Mouse (Mus musculus): ENCODE data around the gene Rab11a. TPM values are rescaled to one million over a fixed set of nuclear protein-coding genes. Genes with fewer than 3 reads are reported as not detected.

The Rab11a gene
- polyA plus RNA-seq, 1 experiment from 2014 or later = 466 TPM

DNA sequence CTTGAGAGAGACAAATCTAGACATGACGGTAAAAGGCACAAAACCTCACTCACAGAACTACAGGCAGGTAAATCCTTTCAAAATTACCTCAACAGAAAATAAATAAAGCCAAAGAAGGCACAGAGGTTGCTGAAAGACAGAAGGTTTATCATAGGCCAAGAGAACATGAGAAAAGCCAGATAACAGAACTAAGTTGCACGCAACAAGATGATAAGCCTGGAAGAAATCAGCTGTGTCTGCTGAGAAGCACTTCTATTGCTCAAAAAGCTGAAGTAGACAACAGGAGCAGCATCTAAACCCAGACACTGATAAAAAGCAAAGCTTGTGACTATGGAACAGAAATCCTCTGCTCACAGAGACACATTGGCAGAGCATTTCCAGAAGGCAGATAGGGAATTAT, 27.3 kb upstream of the Rab11a start:
- no peak overlapping the region for H3K4me3 ChIP-seq (ENCODE audit: low read length)
- no peaks in the 10 kb centered on the region for H3K36me3 ChIP-seq (ENCODE audit: control insufficient read depth, insufficient read depth, low read length)
- no peaks in the 10 kb centered on the region for H3K27me3 ChIP-seq (replicated peaks; ENCODE audit: control insufficient read depth, insufficient read depth, low read length)
- H3K27ac ChIP-seq (ENCODE audit: low read depth, low read length) = no peak overlapping the region
- H3K4me2 ChIP-seq (ENCODE audit: low read length) = no peak overlapping the region
- no peak for ATAC-seq
- no peak overlapping the region for H3K9ac ChIP-seq (ENCODE audit: low read depth, low read length)
- H3K9me3 ChIP-seq (ENCODE audit: control insufficient read depth, low read length) = no peaks in the 10 kb centered on the region
- no peaks in the 10 kb centered on the region; the same call in 1 of the 2 replicates for H3K4me1 ChIP-seq (ENCODE audit: control insufficient read depth, insufficient read depth, low read depth, low read length)
- WGBS = 88% methylated on average over 2 of the region's 2 CpGs

DNA sequence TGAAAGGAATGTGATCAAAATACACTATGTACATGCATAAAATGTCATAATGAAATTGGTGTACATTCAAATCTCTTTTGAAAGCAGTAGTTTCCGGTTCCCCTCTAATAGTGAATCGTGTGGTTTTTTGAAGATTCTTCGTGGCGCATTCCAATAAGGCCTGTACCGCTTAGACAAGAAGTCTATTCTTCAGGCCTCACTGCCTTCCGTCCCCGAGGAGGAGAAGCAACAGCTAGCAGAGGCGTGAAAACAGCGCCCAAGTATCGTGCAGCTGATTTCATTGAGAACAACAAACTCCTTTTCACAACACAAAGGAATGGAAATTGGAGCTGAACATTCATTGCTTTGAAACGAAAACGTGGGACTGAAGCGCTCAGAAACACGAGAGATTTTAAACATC, 20.5 kb upstream of the Rab11a start:
- Histone ChIP-seq H3K36me3 (ENCODE audit: control insufficient read depth, insufficient read depth, low read length) (no peaks in the 10 kb centered on the region), H3K27me3 (replicated peaks; ENCODE audit: control insufficient read depth, insufficient read depth, low read length) (no peaks in the 10 kb centered on the region), H3K4me1 (ENCODE audit: control insufficient read depth, insufficient read depth, low read depth, low read length) (no peaks in the 10 kb centered on the region), H3K27ac (ENCODE audit: low read depth, low read length) (no peak overlapping the region), H3K9ac (ENCODE audit: low read depth, low read length) (no peak overlapping the region), H3K4me2 (ENCODE audit: low read length) (no peak overlapping the region), H3K4me3 (ENCODE audit: low read length) (no peak overlapping the region), H3K9me3 (ENCODE audit: control insufficient read depth, low read length) (no peaks in the 10 kb centered on the region)
- no peak for ATAC-seq
- 62% methylated on average over 14 of the region's 14 CpGs for WGBS

DNA sequence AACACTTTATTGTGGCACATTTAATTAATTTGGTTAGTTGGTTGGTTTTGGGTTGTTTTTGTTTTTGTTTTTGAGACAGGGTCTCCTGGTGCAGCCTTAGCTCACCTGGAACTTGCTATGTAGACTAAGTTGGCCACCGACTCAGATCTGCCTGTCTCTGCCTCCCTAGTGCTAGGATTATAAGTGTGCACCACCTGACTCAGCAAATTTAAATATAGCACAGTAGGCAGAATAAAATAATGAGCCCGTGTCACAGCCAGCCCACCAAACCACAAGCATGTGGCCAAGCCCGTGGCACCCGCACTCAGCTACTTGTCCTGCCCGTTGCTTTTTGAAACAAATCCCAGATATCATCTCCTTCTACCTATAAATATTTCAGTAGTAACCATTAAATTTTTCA, 15.0 kb upstream of the Rab11a start:
- no peaks in the 10 kb centered on the region for H3K27me3 ChIP-seq (replicated peaks; ENCODE audit: control insufficient read depth, insufficient read depth, low read length)
- no peaks in the 10 kb centered on the region for H3K36me3 ChIP-seq (ENCODE audit: control insufficient read depth, insufficient read depth, low read length)
- H3K9me3 ChIP-seq (ENCODE audit: control insufficient read depth, low read length) = no peaks in the 10 kb centered on the region
- no peak overlapping the region for H3K4me3 ChIP-seq (ENCODE audit: low read length)
- 93% methylated on average over 5 of the region's 5 CpGs for WGBS
- no peak overlapping the region for H3K27ac ChIP-seq (ENCODE audit: low read depth, low read length)
- H3K4me2 ChIP-seq (ENCODE audit: low read length) = no peak overlapping the region
- H3K9ac ChIP-seq (ENCODE audit: low read depth, low read length) = no peak overlapping the region
- no peak for ATAC-seq
- H3K4me1 ChIP-seq (ENCODE audit: control insufficient read depth, insufficient read depth, low read depth, low read length) = no peaks in the 10 kb centered on the region

DNA sequence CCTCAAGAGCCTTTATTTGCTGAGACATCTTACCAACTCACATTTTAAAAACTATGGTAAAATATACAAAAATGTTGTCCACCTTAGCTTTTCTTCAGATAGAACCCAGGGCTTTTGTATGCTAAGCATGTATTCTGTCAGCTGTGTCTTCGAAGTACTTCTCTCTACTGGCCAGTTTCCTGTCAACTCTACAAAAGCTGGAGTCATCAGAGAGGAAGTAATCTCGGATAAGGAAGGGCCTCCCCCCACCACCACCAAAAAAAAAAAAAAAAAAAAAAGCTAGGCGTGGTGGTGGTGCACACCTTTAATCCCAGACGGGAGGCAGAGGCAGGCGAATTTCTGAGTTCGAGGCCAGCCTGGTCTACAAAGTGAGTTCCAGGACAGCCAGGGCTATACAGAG, 11.8 kb upstream of the Rab11a start:
- no peak overlapping the region for H3K4me3 ChIP-seq (ENCODE audit: low read length)
- H3K9ac ChIP-seq (ENCODE audit: low read depth, low read length) = no peak overlapping the region
- H3K27me3 ChIP-seq (replicated peaks; ENCODE audit: control insufficient read depth, insufficient read depth, low read length) = no peaks in the 10 kb centered on the region
- ATAC-seq = no peak
- WGBS = 87% methylated on average over 6 of the region's 6 CpGs
- no peaks in the 10 kb centered on the region for H3K36me3 ChIP-seq (ENCODE audit: control insufficient read depth, insufficient read depth, low read length)
- no peak overlapping the region for H3K4me2 ChIP-seq (ENCODE audit: low read length)
- H3K27ac ChIP-seq (ENCODE audit: low read depth, low read length) = no peak overlapping the region
- no peaks in the 10 kb centered on the region for H3K9me3 ChIP-seq (ENCODE audit: control insufficient read depth, low read length)
- no peaks in the 10 kb centered on the region for H3K4me1 ChIP-seq (ENCODE audit: control insufficient read depth, insufficient read depth, low read depth, low read length)

DNA sequence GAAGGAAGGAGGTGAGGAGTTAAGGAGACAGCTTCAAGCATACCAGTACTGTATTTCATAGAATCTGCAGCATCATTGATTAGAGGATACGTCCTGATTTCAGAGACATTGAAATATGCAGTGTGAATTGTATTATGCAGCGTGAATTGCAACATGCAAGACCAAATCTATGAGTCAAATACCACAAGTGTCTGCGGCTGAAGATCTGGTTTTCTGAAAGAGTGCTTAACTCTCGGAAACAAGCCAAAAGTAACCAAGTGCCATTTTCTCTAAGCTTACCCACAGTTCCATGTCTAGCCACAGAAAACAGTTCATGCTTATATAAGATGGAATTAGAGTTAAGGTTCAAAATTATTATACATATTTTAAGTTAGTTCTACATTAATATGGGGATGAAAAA, 10.2 kb upstream of the Rab11a start:
- Histone ChIP-seq H3K36me3 (ENCODE audit: control insufficient read depth, insufficient read depth, low read length) (no peaks in the 10 kb centered on the region), H3K4me1 (ENCODE audit: control insufficient read depth, insufficient read depth, low read depth, low read length) (no peaks in the 10 kb centered on the region)
- WGBS = 83% methylated on average over 4 of the region's 4 CpGs

DNA sequence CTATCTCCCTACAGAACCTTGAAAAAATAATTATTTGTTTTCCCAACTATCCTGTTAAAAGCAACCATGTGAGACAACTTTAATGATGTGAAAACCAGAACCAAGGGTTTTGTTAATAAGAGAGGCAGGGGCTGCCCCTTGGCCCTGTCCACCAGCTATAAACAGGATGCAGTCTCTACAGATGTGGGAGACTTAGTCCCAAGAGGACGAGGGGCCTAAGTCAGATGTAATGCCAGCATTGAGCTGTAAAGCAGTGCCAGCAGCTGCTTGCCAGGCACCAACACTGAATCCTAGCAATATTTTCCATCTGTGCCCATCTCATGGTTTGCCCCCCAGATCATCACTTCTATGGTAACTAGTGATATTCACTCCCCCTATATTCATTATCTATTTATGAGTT, 4.9 kb upstream of the Rab11a start:
- no peak for ATAC-seq
- 72% methylated on average over 1 of the region's 1 CpGs for WGBS
- Histone ChIP-seq H3K9ac (ENCODE audit: low read depth, low read length) (no peak overlapping the region), H3K4me1 (ENCODE audit: control insufficient read depth, insufficient read depth, low read depth, low read length) (no peaks in the 10 kb centered on the region), H3K9me3 (ENCODE audit: control insufficient read depth, low read length) (no peaks in the 10 kb centered on the region), H3K27me3 (replicated peaks; ENCODE audit: control insufficient read depth, insufficient read depth, low read length) (no peaks in the 10 kb centered on the region), H3K27ac (ENCODE audit: low read depth, low read length) (no peak overlapping the region), H3K4me3 (ENCODE audit: low read length) (no peak overlapping the region), H3K36me3 (ENCODE audit: control insufficient read depth, insufficient read depth, low read length) (no peaks in the 10 kb centered on the region), H3K4me2 (ENCODE audit: low read length) (no peak overlapping the region)

More for the DNA sequence above, 10.2 kb upstream of the Rab11a start:
- no peaks in the 10 kb centered on the region for H3K9me3 ChIP-seq (ENCODE audit: control insufficient read depth, low read length)
- no peaks in the 10 kb centered on the region for H3K27me3 ChIP-seq (replicated peaks; ENCODE audit: control insufficient read depth, insufficient read depth, low read length)
- H3K9ac ChIP-seq (ENCODE audit: low read depth, low read length) = no peak overlapping the region
- H3K27ac ChIP-seq (ENCODE audit: low read depth, low read length) = no peak overlapping the region
- no peak overlapping the region for H3K4me2 ChIP-seq (ENCODE audit: low read length)
- no peak overlapping the region for H3K4me3 ChIP-seq (ENCODE audit: low read length)
- no peak for ATAC-seq

DNA sequence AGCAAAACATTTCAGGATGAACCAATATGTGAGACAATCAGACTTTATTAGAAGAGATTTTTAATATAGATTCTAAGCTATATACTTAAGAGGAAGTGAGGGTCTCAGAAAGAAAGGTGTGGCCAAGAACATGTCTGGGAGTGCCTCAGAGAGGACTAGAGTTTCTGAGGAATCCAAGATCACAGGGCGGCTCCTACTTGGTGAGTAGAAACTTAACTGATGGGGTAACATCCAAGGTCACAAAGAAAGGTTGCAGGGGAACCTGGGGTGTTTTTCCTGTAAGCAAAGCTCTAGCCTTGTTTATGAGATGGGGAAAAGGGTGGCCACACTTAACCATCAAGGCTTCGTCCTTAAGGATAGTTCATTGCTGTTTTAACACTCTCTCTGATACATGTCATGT, 1.4 kb upstream of the Rab11a start:
- WGBS = 95% methylated on average over 2 of the region's 2 CpGs
- no peak overlapping the region for H3K4me3 ChIP-seq (ENCODE audit: low read length)

DNA sequence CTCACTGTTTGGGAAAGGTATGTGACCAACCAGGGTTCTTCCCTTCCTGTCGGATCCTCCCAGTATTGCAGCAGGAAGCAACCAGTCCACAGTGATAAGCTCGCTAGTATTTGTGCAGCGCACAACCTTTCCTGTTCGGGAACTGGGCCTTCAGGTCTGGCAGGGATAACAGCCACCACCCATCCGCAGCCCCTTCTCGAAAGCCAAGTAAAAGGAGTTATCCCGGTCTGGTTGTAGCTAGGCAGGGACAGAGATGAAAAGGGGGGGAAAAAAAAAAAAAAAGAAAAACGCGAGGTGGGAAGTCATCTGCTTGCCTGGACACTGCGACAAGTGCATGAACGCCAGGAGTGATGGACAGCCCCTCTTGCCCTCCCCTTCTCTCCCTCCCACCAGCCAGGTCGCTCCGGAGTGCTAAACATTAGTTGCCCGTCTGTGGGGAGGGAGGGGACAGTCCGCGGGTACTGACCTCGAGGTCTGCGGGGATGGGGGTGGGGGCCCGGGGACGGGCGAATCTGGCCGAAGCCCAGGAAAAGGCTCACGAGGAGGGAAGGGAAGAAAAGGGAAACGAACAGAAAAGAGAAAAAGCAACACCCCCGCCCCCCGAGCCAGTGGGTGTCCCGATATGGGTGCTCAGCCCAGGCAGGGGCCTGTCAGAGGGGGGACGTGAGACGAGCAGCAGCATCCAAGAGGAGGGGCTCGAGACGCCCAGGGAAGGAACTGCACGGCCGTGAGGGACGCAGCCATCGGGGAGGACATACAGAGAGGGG, 736 bp downstream of the Rab11a start:
- no peaks in the 10 kb centered on the region for H3K27me3 ChIP-seq (replicated peaks; ENCODE audit: control insufficient read depth, insufficient read depth, low read length)
- WGBS = under 1% methylated on average over 35 of the region's 35 CpGs
- H3K4me2 ChIP-seq (ENCODE audit: low read length) = peak overlapping the region; percentile 74
- H3K9ac ChIP-seq (ENCODE audit: low read depth, low read length) = peak overlapping the region; percentile 93
- peak overlapping the region; percentile 96 for H3K27ac ChIP-seq (ENCODE audit: low read depth, low read length)
- peak; percentile 84 for ATAC-seq
- peak overlapping the region; percentile 99 for H3K4me3 ChIP-seq (ENCODE audit: low read length)
- no peaks in the 10 kb centered on the region for H3K36me3 ChIP-seq (ENCODE audit: control insufficient read depth, insufficient read depth, low read length)
- H3K4me1 ChIP-seq (ENCODE audit: control insufficient read depth, insufficient read depth, low read depth, low read length) = peaks cover 9% of the 10 kb centered on the region
- no peaks in the 10 kb centered on the region for H3K9me3 ChIP-seq (ENCODE audit: control insufficient read depth, low read length)

More for the DNA sequence above, 1.4 kb upstream of the Rab11a start:
- no peak overlapping the region for H3K4me2 ChIP-seq (ENCODE audit: low read length)
- ATAC-seq = no peak
- H3K9ac ChIP-seq (ENCODE audit: low read depth, low read length) = no peak overlapping the region
- no peak overlapping the region for H3K27ac ChIP-seq (ENCODE audit: low read depth, low read length)
- no peaks in the 10 kb centered on the region for H3K27me3 ChIP-seq (replicated peaks; ENCODE audit: control insufficient read depth, insufficient read depth, low read length)
- no peaks in the 10 kb centered on the region for H3K36me3 ChIP-seq (ENCODE audit: control insufficient read depth, insufficient read depth, low read length)
- H3K9me3 ChIP-seq (ENCODE audit: control insufficient read depth, low read length) = no peaks in the 10 kb centered on the region
- H3K4me1 ChIP-seq (ENCODE audit: control insufficient read depth, insufficient read depth, low read depth, low read length) = peaks cover 9% of the 10 kb centered on the region

DNA sequence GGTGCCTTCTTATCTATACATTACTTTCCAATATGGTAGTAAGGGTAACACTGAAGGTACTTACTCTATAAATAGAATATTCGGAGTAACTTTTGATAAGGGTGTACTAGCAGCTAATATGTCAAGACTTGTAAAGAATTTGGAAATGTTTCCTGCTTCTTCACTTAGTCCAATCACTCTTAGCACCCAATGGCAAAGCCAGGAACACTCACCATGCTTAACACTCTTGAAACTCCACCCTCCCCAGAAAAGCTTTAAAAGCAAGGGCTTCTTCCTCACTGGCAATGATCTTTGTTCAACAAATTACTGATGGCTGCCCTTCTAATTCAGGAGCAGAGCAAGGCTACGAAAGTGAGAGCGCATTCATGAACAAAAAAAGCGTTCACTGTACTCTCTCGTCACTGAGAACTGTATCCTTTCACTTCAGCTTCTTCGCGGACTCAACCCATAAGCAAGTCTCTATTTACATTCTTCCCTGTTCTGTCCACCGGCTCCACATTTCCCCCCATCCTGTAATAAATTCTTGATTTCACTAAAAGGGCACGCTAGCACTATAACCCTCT, 1.4 kb downstream of the Rab11a start:
- H3K9me3 ChIP-seq (ENCODE audit: control insufficient read depth, low read length) = no peaks in the 10 kb centered on the region
- ATAC-seq = no peak
- H3K9ac ChIP-seq (ENCODE audit: low read depth, low read length) = peak overlapping the region; percentile 93
- peak overlapping the region; percentile 74 for H3K4me2 ChIP-seq (ENCODE audit: low read length)
- peak overlapping the region; percentile 99 for H3K4me3 ChIP-seq (ENCODE audit: low read length)
- WGBS = 12% methylated on average over 9 of the region's 9 CpGs
- no peaks in the 10 kb centered on the region for H3K27me3 ChIP-seq (replicated peaks; ENCODE audit: control insufficient read depth, insufficient read depth, low read length)
- H3K36me3 ChIP-seq (ENCODE audit: control insufficient read depth, insufficient read depth, low read length) = no peaks in the 10 kb centered on the region
- peak overlapping the region; percentile 96; the same call in 1 of the 2 replicates for H3K27ac ChIP-seq (ENCODE audit: low read depth, low read length)
- H3K4me1 ChIP-seq (ENCODE audit: control insufficient read depth, insufficient read depth, low read depth, low read length) = peaks cover 9% of the 10 kb centered on the region
